Mouse (Mus musculus) hindbrain, embryonic 12.5 days (tissue): ENCODE data around the gene Zfp975. TPM values are rescaled to one million over a fixed set of nuclear protein-coding genes. Genes with fewer than 3 reads are reported as not detected.
"Not testable (repeated sequence)": the region's sequence is repeated elsewhere in the genome, so short reads cannot be mapped to it uniquely, and the experiment has no call there.

Source experiments
- ATAC-seq: fragments of 200-750 bp; cut with Nextera tagmentation; 2 replicates; pipeline ENCODE4 v1.8.0; 2017; ENCODE audit warnings: moderate TSS enrichment; ENCODE audit not compliant: low FRiP score
- H3K27ac ChIP-seq: fragments of 300-500 bp; sonication (generic); 2 replicates; pipeline ENCODE4 v1.5.1; 2016; ENCODE audit warnings: mild to moderate bottlenecking
- H3K27me3 ChIP-seq: fragments of 300-500 bp; sonication (generic); 2 replicates; pipeline ENCODE4 v1.6.1; 2016; ENCODE audit warnings: mild to moderate bottlenecking
- H3K36me3 ChIP-seq: fragments of 300-500 bp; sonication (generic); 2 replicates; pipeline ENCODE4 v1.6.1; 2016; ENCODE audit warnings: mild to moderate bottlenecking
- H3K4me1 ChIP-seq: fragments of 300-500 bp; sonication (generic); 2 replicates; pipeline ENCODE4 v1.6.1; 2016
- H3K4me2 ChIP-seq: fragments of 300-500 bp; sonication (generic); replicated peaks from 2 replicates; pipeline ENCODE4 v1.6.1; 2016; ENCODE audit warnings: mild to moderate bottlenecking
- H3K4me3 ChIP-seq: fragments of 300-500 bp; sonication (generic); 2 replicates; pipeline ENCODE4 v1.5.1; 2016; ENCODE audit warnings: mild to moderate bottlenecking
- H3K9ac ChIP-seq: fragments of 300-500 bp; sonication (generic); 2 replicates; pipeline ENCODE4 v1.6.1; 2016; ENCODE audit warnings: mild to moderate bottlenecking, moderate library complexity
- H3K9me3 ChIP-seq: fragments of 300-500 bp; sonication (generic); replicated peaks from 2 replicates; pipeline ENCODE4 v1.6.1; 2016; ENCODE audit warnings: mild to moderate bottlenecking
- WGBS: fragments of 180-500 bp; shearing (Covaris S2); methylation state at CpG from one replicate; pipeline ENCODE4 v1.1.7; 2016; 5-methylcytosine and 5-hydroxymethylcytosine counted together
- polyA plus RNA-seq: library from polyadenylated mRNA; unstranded; fragments of >200 nt; fragmentation: Nextera tagmentation; extraction: Ambion mirVana; gene quantifications from 2 replicates; pipeline ENCODE4 v1.2.1, GENCODE M21; 2016

Zfp975 gene
- 8.2 and 8.6 TPM in 2 replicates for polyA plus RNA-seq

DNA sequence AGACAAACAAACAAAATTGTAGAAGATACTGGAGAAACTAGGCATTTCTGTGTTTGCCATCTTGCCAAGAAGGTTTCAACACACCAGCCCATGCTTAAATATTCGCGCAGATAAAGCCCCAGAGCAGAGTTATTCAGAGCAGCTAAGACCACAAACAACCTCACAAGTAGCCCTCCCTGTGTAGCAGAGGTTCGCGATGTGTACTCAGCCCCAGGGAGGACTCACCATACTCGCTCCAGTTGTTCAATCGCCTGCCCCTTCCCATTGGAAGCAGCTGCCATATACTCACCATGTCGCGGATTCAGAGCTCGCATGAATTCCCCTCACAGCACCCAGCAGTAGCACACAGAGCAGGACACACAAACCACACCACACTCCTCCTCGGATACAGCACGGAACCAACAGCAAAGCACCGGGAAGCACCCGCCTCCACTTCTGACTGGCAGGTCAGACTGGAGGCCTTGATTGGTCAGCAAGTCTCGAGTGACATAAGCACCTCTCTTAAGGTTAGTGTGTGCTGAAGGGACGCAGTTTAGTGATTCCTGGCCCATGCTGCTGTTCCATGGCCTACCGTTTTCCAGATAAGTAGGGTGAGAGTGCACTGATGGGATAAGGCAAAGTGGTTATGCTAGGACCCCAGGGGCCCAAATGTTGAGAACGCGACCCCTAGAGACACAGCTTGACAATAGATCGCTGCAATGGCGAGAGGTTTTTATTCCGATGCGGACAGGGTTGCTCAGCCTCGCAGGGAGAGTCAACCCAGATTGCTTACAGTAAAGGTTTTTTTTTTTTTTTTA, at the start of gene Zfp975:
TSS of gene Zfp975 (minus strand) at position 381 of the 797 bp plus-strand sequence.
- not testable (repeated sequence) for H3K27me3 ChIP-seq, H3K9me3 ChIP-seq, H3K36me3 ChIP-seq, H3K4me1 ChIP-seq
- peak; percentile 100 for ATAC-seq
- Histone ChIP-seq H3K4me3 (peak within 1 kb of the TSS; percentile 48), H3K4me2 (peak within 1 kb of the TSS; percentile 47), H3K27ac (peak within 1 kb of the TSS; percentile 62; the same call in 1 of the 2 replicates), H3K9ac (peak within 1 kb of the TSS; percentile 59)
- under 1% methylated on average over 23 of the region's 23 CpGs for WGBS

DNA sequence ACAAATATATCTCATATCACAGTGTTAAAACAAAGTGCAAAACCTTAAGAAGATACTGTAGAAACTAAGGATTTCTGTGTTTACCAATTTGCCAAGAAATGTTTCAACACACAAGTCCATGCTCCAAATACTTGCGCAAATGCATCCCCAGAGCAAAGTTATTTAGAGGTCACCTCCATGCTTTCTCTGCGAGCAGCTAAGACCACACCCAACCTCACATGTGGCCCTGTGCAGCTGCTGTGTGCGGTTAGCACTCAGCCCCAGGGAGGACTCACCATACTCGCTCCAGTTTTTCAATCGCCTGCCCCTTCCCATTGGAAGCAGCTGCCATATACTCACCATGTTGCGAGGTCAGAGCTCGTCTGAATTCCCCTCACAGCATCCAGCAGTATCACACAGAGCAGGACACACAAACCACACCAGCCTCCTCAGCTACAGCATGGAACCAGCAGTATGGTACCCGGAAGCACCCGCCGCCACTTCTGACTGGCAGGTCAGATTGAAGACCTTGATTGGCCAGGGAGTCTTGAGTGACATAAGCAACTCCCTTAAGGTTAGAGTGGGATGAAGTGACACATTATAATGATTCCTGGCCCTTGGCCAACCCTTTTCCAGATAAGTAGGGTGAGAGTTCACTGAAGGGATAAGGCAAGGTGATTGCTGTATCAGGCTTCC, 46.1 kb upstream of the Zfp975 start:
- 88% methylated on average over 10 of the region's 10 CpGs for WGBS
- Histone ChIP-seq H3K4me2 (no peak overlapping the region), H3K36me3 (no peaks in the 10 kb centered on the region), H3K4me3 (no peak overlapping the region), H3K9ac (no peak overlapping the region), H3K4me1 (no peaks in the 10 kb centered on the region), H3K9me3 (peaks cover 25% of the 10 kb centered on the region), H3K27me3 (no peaks in the 10 kb centered on the region), H3K27ac (no peak overlapping the region)
- no peak for ATAC-seq

DNA sequence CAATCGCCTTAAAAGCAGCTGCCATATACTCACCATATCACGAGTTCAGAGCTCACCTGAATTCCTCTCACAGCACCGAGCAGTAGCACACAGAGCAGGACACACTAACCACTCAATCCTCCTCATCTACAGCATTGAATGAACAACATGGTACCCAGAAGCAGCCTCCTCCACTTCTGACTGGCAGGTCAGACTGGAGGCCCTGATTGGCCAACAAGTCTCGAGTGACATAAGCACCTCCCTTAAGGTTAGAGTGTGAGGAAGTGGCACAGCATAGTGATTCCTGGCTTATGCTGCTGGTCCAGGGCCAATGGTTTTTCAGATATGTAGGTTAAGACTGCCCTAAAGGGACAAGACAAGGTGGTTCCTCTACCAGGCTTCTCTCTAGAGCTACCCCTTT, 34.4 kb upstream of the Zfp975 start, which contains the start of gene Gm17067:
TSS of gene Gm17067 (minus strand) at position 101 of the 400 bp plus-strand sequence.
- H3K27me3 ChIP-seq, H3K9me3 ChIP-seq, H3K36me3 ChIP-seq, H3K4me3 ChIP-seq, H3K27ac ChIP-seq, ATAC-seq, H3K4me2 ChIP-seq, H3K9ac ChIP-seq, H3K4me1 ChIP-seq: not testable (repeated sequence)
- WGBS, result 89% methylated on average over 4 of the region's 4 CpGs

DNA sequence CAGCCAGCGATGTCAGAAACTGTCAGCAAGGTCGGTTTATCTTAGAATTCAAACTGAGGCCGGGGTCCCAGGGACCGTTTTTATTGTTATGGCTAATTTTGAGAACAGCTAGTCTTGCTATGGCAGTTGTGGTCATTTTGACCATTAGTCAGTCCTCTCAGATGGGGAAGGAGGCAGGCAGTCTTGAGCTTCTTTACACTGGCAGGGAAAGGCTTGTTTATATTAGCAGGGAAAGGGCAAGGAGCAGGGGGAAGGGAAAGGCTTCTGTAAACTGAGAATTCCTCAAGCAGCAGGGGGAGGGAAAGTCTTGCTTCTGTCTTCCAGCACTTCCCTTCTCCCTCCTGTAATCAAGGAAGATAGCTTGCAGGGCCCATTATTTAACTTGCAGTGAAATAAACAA, 709 bp upstream of the Zfp975 start:
- WGBS, result 3% methylated on average over 4 of the region's 4 CpGs
- not testable (repeated sequence) for H3K27me3 ChIP-seq, H3K4me1 ChIP-seq, ATAC-seq, H3K9me3 ChIP-seq, H3K36me3 ChIP-seq
- Histone ChIP-seq H3K4me3 (peak overlapping the region; percentile 48), H3K9ac (peak overlapping the region; percentile 59), H3K27ac (0 out of 2 replicates have a peak overlapping the region, but pooled peaks have one; percentile 62), H3K4me2 (peak overlapping the region; percentile 47)

- not testable (repeated sequence) for H3K36me3 ChIP-seq, H3K27ac ChIP-seq, H3K4me1 ChIP-seq, H3K4me2 ChIP-seq, ATAC-seq, H3K9ac ChIP-seq, H3K4me3 ChIP-seq, H3K27me3 ChIP-seq
- H3K9me3 ChIP-seq, result peaks cover 16% of the 10 kb centered on the region
- 94% methylated on average over 6 of the region's 6 CpGs for WGBS
Observed at GRCm38 (mm10) chr7:42680081-42680480, 12.5 kb downstream of the Zfp975 start.

GRCm38 (mm10) chr7:42679646-42680045, 12.9 kb downstream of the Zfp975 start:
- not testable (repeated sequence) for ATAC-seq, H3K36me3 ChIP-seq, H3K27ac ChIP-seq, H3K27me3 ChIP-seq, H3K4me2 ChIP-seq, H3K9ac ChIP-seq, H3K4me1 ChIP-seq, H3K4me3 ChIP-seq
- H3K9me3 ChIP-seq, result peaks cover 16% of the 10 kb centered on the region

GRCm38 (mm10) chr7:42660140-42660539, 32.4 kb downstream of the Zfp975 start:
- H3K27ac ChIP-seq, H3K27me3 ChIP-seq, H3K4me2 ChIP-seq, H3K4me3 ChIP-seq, H3K4me1 ChIP-seq, ATAC-seq, H3K9ac ChIP-seq: not testable (repeated sequence)
- peaks cover 21% of the 10 kb centered on the region for H3K36me3 ChIP-seq
- H3K9me3 ChIP-seq, result peaks cover 22% of the 10 kb centered on the region
- WGBS, result 79% methylated on average over 5 of the region's 5 CpGs

- not testable (repeated sequence) for H3K4me1 ChIP-seq, H3K27me3 ChIP-seq, H3K9ac ChIP-seq, H3K27ac ChIP-seq, H3K4me3 ChIP-seq, ATAC-seq, H3K4me2 ChIP-seq, H3K36me3 ChIP-seq
- 73% methylated on average over 2 of the region's 2 CpGs for WGBS
- peaks cover 27% of the 10 kb centered on the region for H3K9me3 ChIP-seq
Observed at GRCm38 (mm10) chr7:42655211-42655610, 37.3 kb downstream of the Zfp975 start.

DNA sequence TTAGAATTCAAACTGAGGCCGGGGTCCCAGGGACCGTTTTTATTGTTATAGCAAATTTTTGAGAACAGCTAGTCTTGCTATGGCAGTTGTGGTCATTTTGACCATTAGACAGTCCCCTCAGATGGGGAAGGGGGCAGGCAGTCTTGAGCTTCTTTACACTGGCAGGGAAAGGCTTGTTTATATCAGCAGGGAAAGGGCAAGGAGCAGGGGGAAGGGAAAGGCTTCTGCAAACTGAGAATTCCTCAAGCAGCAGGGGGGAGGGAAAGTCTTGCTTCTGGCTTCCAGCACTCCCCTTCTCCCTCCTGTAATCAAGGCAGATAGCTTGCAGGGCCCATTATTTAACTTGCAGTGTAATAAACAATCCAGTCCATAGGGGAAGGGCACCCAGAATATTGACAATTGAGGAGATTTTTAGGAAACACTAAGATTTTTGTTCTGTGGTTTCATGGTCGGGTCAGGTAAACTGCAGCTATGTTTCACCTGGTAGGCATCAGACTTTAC, 49.4 kb downstream of the Zfp975 start:
- not testable (repeated sequence) for H3K36me3 ChIP-seq, ATAC-seq, H3K9me3 ChIP-seq, H3K9ac ChIP-seq, H3K4me1 ChIP-seq, H3K27ac ChIP-seq, H3K27me3 ChIP-seq
- Histone ChIP-seq H3K4me2 (peak overlapping the region; percentile 46), H3K4me3 (peak overlapping the region; percentile 38; the same call in 1 of the 2 replicates)
- WGBS, result 22% methylated on average over 3 of the region's 3 CpGs

DNA sequence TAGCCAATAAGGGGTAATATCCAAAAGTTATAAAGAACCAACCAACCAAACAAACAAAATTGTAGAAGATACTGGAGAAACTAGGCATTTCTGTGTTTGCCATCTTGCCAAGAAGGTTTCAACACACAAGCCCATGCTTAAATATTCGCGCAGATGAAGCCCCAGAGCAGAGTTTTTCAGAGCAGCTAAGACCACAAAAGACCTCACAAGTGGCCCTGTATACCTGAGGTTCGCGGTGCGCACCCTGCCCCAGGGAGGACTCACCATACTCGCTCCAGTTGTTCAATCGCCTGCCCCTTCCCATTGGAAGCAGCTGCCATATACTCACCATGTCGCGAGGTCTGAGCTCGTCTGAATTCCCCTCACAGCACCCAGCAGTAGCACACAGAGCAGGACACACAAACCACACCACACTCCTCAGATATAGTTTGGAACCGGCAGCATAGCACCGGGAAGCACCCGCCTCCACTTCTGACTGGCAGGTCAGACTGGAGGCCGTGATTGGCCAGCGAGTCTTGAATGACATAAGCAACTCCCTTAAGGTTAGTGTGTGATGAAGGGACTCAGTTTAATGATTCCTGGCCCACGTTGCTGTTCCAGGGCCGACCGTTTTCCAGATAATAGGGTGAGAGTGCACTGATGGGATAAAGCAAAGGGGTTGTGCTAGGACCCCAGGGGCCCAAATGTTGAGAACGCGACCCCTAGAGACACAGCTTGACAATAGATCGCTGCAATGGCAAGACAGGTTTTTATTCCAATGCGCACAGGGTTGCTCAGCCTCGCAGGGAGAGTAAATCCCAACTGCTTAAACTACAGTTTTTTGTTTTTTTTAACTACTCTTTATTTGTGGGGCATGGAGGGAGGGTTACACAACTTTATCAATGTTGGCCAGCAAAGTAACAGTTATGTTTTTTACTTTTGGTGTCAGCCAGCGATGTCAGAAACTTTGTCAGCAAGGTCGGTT, 50.1 kb downstream of the Zfp975 start, which contains the start of gene Zfp976:
TSS of gene Zfp976 (minus strand) at position 437 of the 964 bp plus-strand sequence.
- H3K9me3 ChIP-seq, H3K27ac ChIP-seq, H3K27me3 ChIP-seq, H3K36me3 ChIP-seq, H3K4me1 ChIP-seq: not testable (repeated sequence)
- 4% methylated on average over 25 of the region's 25 CpGs for WGBS
- ATAC-seq, result peak; percentile 97
- peak within 1 kb of the TSS; percentile 38 for H3K4me3 ChIP-seq
- H3K9ac ChIP-seq, result peak within 1 kb of the TSS; percentile 23; the same call in 1 of the 2 replicates
- peak within 1 kb of the TSS; percentile 46 for H3K4me2 ChIP-seq

GRCm38 (mm10) chr7:42631031-42631430, 61.5 kb downstream of the Zfp975 start:
- H3K27ac ChIP-seq, H3K4me1 ChIP-seq, H3K9ac ChIP-seq, H3K4me3 ChIP-seq, H3K4me2 ChIP-seq, H3K36me3 ChIP-seq, ATAC-seq, H3K27me3 ChIP-seq: not testable (repeated sequence)
- peaks cover 15% of the 10 kb centered on the region for H3K9me3 ChIP-seq
